Comparison of ENCODE assay signal across 24 mouse cellular contexts in the genomic region with DNA sequence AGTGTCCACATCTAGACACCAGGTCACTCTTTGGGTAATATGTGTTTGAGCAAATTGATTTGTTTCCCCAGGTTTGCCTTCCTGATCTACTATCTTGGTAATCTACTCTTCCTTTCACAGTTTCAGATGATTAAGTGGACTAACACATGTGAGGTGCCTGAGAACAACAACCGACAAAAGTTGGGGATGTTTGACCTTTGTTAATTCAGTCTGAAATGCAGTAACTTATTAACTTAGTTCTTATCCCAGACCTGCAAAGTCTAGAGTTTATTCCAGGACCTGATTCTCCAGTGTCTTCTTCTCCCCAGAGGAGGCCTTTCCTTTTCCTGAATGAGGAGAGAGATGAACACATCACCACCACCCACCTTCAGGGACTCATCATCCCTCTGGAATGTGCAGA. TPM values are rescaled to one million over a fixed set of nuclear protein-coding genes. Genes with fewer than 3 reads are reported as not detected.
A peak's percentile ranks its signal among the peaks of the same experiment; 100 is the strongest.
DNase-seq lines count a peak whose midpoint lies in the region; ATAC-seq and TF ChIP-seq lines count a peak whose summit lies in the region.
"Had no signal": no experiment of that assay in that cellular context is flagged by ENCODE, and none has a peak within 500 bp of the region (broad histone marks: within the 10 kb centered on the region; RNA-seq: fewer than 3 reads in every experiment).

No protein-coding gene starts in this region.

- TF ChIP-seq CTCF in intestine, postnatal 0 days (IDR thresholded peaks at IDR 0.05; ENCODE audit: low read depth), result no peak
- no peak for TF ChIP-seq CTCF in kidney, adult 2 months (conservative IDR thresholded peaks at IDR 0.05; ENCODE audit: insufficient read depth, insufficient read length, low read depth, low read length)

- H3K4me2 ChIP-seq in intestine, embryonic 16.5 days (ENCODE audit: low read depth, low read length), result no peak overlapping the region
- no peak overlapping the region for H3K4me2 ChIP-seq in intestine, postnatal 0 days (replicated peaks; ENCODE audit: low read depth)
- H3K4me2 ChIP-seq in kidney, embryonic 16.5 days (replicated peaks; ENCODE audit: low read depth, low read length), result no peak overlapping the region
- H3K4me2 ChIP-seq: embryonic facial prominence, embryonic 12.5 days; forebrain, embryonic 13.5 days; forebrain, embryonic 15.5 days had no signal

- H3K36me3 ChIP-seq in intestine, embryonic 16.5 days (ENCODE audit: control insufficient read depth, insufficient read depth, low read length), result no peaks in the 10 kb centered on the region
- no peaks in the 10 kb centered on the region for H3K36me3 ChIP-seq in intestine, postnatal 0 days (ENCODE audit: control insufficient read depth, insufficient read depth)
- no peaks in the 10 kb centered on the region for H3K36me3 ChIP-seq in kidney, adult 2 months (ENCODE audit: control insufficient read depth, insufficient read depth, low read length)
- no peaks in the 10 kb centered on the region for H3K36me3 ChIP-seq in kidney, embryonic 16.5 days (ENCODE audit: insufficient read depth, low read length)
- H3K36me3 ChIP-seq: embryonic facial prominence, embryonic 10.5 days; embryonic facial prominence, embryonic 12.5 days; forebrain, embryonic 15.5 days; G1E had no signal

- no peak overlapping the region for H3K9ac ChIP-seq in intestine, embryonic 16.5 days (ENCODE audit: low read depth, low read length)
- H3K9ac ChIP-seq in intestine, postnatal 0 days (ENCODE audit: low read depth, low read length), result no peak overlapping the region
- no peak overlapping the region for H3K9ac ChIP-seq in kidney, embryonic 16.5 days (replicated peaks; ENCODE audit: low read length)
- H3K9ac ChIP-seq: embryonic facial prominence, embryonic 12.5 days; forebrain, embryonic 13.5 days; forebrain, embryonic 15.5 days had no signal

- H3K9me3 ChIP-seq in intestine, embryonic 16.5 days (ENCODE audit: control insufficient read depth, low read length), result no peaks in the 10 kb centered on the region
- H3K9me3 ChIP-seq in intestine, postnatal 0 days (ENCODE audit: control insufficient read depth), result no peaks in the 10 kb centered on the region
- H3K9me3 ChIP-seq in kidney, embryonic 16.5 days (ENCODE audit: low read length), result no peaks in the 10 kb centered on the region
- H3K9me3 ChIP-seq: embryonic facial prominence, embryonic 10.5 days; embryonic facial prominence, embryonic 12.5 days; forebrain, embryonic 13.5 days; forebrain, embryonic 15.5 days; G1E had no signal

- peak; percentile 73 for DNase-seq in kidney, adult 2 months
- peak; percentile 74 for DNase-seq in kidney, adult 9 months
- DNase-seq in kidney, postnatal 10 days, result no peak
- DNase-seq: adrenal gland, adult 8-10 months; adrenal gland, postnatal 14 days; adrenal gland, postnatal 36 days; B cell, adult 2 months; cerebellum, adult 11-12 months; cerebellum, adult 2 months; cerebellum, adult 9-10 months; cerebellum, postnatal 10 days; cerebellum, postnatal 25 days had no signal

- 56% methylated on average over 1 of the region's 1 CpGs for WGBS in intestine, embryonic 16.5 days
- WGBS in intestine, postnatal 0 days, result 32% methylated on average over 1 of the region's 1 CpGs
- WGBS in kidney, adult 2 months, result 20% methylated on average over 1 of the region's 1 CpGs
- 44% methylated on average over 1 of the region's 1 CpGs for WGBS in kidney, embryonic 16.5 days

- peak; percentile 54 for ATAC-seq in intestine, embryonic 16.5 days
- no peak for ATAC-seq in intestine, postnatal 0 days
- ATAC-seq in kidney, embryonic 16.5 days (ENCODE audit: low FRiP score, low TSS enrichment), result no peak
- ATAC-seq: activated CD4-positive, CD25-positive, alpha-beta regulatory T cell, adult 4 months; CD4-positive, CD25-positive, alpha-beta regulatory T cell, adult 4 months; forebrain, embryonic 13.5 days; forebrain, embryonic 15.5 days; Patski had no signal

- H3K4me1 ChIP-seq in intestine, embryonic 16.5 days (ENCODE audit: control insufficient read depth, insufficient read depth, low read length), result peaks cover 4% of the 10 kb centered on the region; the same call in 1 of the 2 replicates
- no peaks in the 10 kb centered on the region for H3K4me1 ChIP-seq in intestine, postnatal 0 days (replicated peaks; ENCODE audit: control insufficient read depth, insufficient read depth, low read length)
- peaks cover 5% of the 10 kb centered on the region; the same call in 1 of the 2 replicates for H3K4me1 ChIP-seq in kidney, adult 2 months (ENCODE audit: control insufficient read depth, insufficient read depth, low read length)
- no peaks in the 10 kb centered on the region; the same call in 1 of the 2 replicates for H3K4me1 ChIP-seq in kidney, embryonic 16.5 days (ENCODE audit: insufficient read depth, low read length)
- H3K4me1 ChIP-seq: forebrain, embryonic 13.5 days; forebrain, embryonic 15.5 days had no signal

- no peak overlapping the region for H3K27ac ChIP-seq in intestine, embryonic 16.5 days (ENCODE audit: low read length)
- no peak overlapping the region for H3K27ac ChIP-seq in intestine, postnatal 0 days (ENCODE audit: low read depth, low read length)
- peak overlapping the region; percentile 2; the same call in 1 of the 2 replicates for H3K27ac ChIP-seq in kidney, adult 2 months (ENCODE audit: insufficient read depth, low read depth, low read length)
- no peak overlapping the region for H3K27ac ChIP-seq in kidney, embryonic 16.5 days (ENCODE audit: low read length)
- H3K27ac ChIP-seq: embryonic facial prominence, embryonic 10.5 days; embryonic facial prominence, embryonic 12.5 days; forebrain, embryonic 13.5 days; forebrain, embryonic 15.5 days had no signal

- TF ChIP-seq POLR2A in kidney, adult 2 months (IDR thresholded peaks at IDR 0.05; ENCODE audit: low read depth, low read length), result no peak

- no peaks in the 10 kb centered on the region for H3K27me3 ChIP-seq in intestine, embryonic 16.5 days (replicated peaks; ENCODE audit: control insufficient read depth, insufficient read depth, low read length)
- no peaks in the 10 kb centered on the region for H3K27me3 ChIP-seq in intestine, postnatal 0 days (replicated peaks; ENCODE audit: control insufficient read depth, insufficient read depth, low read length)
- no peaks in the 10 kb centered on the region for H3K27me3 ChIP-seq in kidney, adult 2 months (replicated peaks; ENCODE audit: control insufficient read depth, insufficient read depth, low read length)
- H3K27me3 ChIP-seq in kidney, embryonic 16.5 days (ENCODE audit: insufficient read depth, low read length), result no peaks in the 10 kb centered on the region
- H3K27me3 ChIP-seq: CH12.LX; embryonic facial prominence, embryonic 12.5 days; forebrain, embryonic 13.5 days; forebrain, embryonic 15.5 days; Patski had no signal

- H3K4me3 ChIP-seq in intestine, embryonic 16.5 days (ENCODE audit: low read length), result no peak overlapping the region
- no peak overlapping the region for H3K4me3 ChIP-seq in intestine, postnatal 0 days (ENCODE audit: low read depth, low read length)
- no peak overlapping the region for H3K4me3 ChIP-seq in kidney, adult 2 months (ENCODE audit: insufficient read depth, low read depth, low read length)
- no peak overlapping the region for H3K4me3 ChIP-seq in kidney, embryonic 16.5 days (ENCODE audit: low read length)
- H3K4me3 ChIP-seq: embryonic facial prominence, embryonic 10.5 days; embryonic facial prominence, embryonic 12.5 days; forebrain, embryonic 13.5 days; forebrain, embryonic 15.5 days had no signal

RNA-seq across cellular contexts. Expression of a gene that starts 19.9 kb away (rescaled TPM):
- 67.7 and 77.3 TPM in 2 replicates for polyA plus RNA-seq in intestine, embryonic 16.5 days (2015; fragmentation: Nextera tagmentation; extraction: Ambion mirVana)
- 67.6 and 73.2 TPM in 2 replicates for polyA plus RNA-seq in intestine, postnatal 0 days (2015; fragmentation: Nextera tagmentation; extraction: Ambion mirVana)
- polyA plus RNA-seq in kidney, adult 2 months (2012; rRNA removed), result 80.0 and 88.2 TPM in 2 replicates
- 30.9 and 31.7 TPM in 2 replicates for polyA plus RNA-seq in kidney, embryonic 16.5 days (2015; fragmentation: Nextera tagmentation; extraction: Ambion mirVana)

RNA-seq across cellular contexts. Expression of a gene that starts 27.2 kb away (rescaled TPM):
- 1.0 and 1.5 TPM in 2 replicates for polyA plus RNA-seq in intestine, embryonic 16.5 days (2015; fragmentation: Nextera tagmentation; extraction: Ambion mirVana)
- 1.1 and 1.4 TPM in 2 replicates for polyA plus RNA-seq in intestine, postnatal 0 days (2015; fragmentation: Nextera tagmentation; extraction: Ambion mirVana)
- polyA plus RNA-seq in kidney, adult 2 months (2012; rRNA removed), result 0.88 and 1.0 TPM in 2 replicates
- polyA plus RNA-seq in kidney, embryonic 16.5 days (2015; fragmentation: Nextera tagmentation; extraction: Ambion mirVana), result 1.4 and 2.3 TPM in 2 replicates
- polyA plus RNA-seq: G1E had no signal
